24 mouse cellular contexts compared by ENCODE assay signal in the genomic region with DNA sequence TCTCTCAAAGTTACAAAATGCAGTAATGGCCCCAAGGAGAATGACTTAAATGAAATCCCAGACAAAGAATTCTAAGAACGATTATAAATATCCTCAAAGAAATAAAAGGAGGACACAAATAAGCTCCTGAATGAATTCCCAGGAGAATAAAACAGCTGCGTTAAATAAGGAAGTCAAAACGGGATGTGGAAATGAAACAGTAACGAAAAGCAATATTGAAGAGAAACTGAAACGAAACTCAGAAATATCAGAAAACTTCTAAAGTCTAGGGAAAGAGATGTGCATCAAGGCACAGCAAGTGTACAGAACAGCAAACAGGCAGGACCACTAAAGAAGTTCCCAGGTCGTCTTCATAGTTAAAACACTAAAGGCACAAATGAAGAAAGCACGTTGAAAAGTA. TPM values are rescaled to one million over a fixed set of nuclear protein-coding genes. Genes with fewer than 3 reads are reported as not detected.
DNase-seq lines count a peak whose midpoint lies in the region; ATAC-seq lines count a peak whose summit lies in the region.
"Had no signal": no experiment of that assay in that cellular context is flagged by ENCODE, and none has a peak within 500 bp of the region (broad histone marks: within the 10 kb centered on the region; RNA-seq: fewer than 3 reads in every experiment).

No protein-coding gene starts in this region.

- H3K36me3 ChIP-seq in heart, embryonic 10.5 days, result no peaks in the 10 kb centered on the region
- H3K36me3 ChIP-seq in embryonic facial prominence, embryonic 10.5 days (replicated peaks), result no peaks in the 10 kb centered on the region
- H3K36me3 ChIP-seq: forebrain, embryonic 12.5 days; heart, embryonic 13.5 days; hindbrain, embryonic 15.5 days; midbrain, embryonic 12.5 days had no signal

- no peaks in the 10 kb centered on the region for H3K27me3 ChIP-seq in heart, embryonic 10.5 days (ENCODE audit: insufficient read depth, poor library complexity, severe bottlenecking)
- no peaks in the 10 kb centered on the region for H3K27me3 ChIP-seq in embryonic facial prominence, embryonic 10.5 days (replicated peaks; ENCODE audit: low read depth, poor library complexity, severe bottlenecking)
- H3K27me3 ChIP-seq: forebrain, embryonic 12.5 days; heart, embryonic 13.5 days; hindbrain, embryonic 15.5 days; midbrain, embryonic 12.5 days had no signal

- DNase-seq in heart, adult 18-20 months, result peak; percentile 3 to 12
- no peak for DNase-seq in heart, embryonic 10.5 days (ENCODE audit: low spot score)
- DNase-seq in 3T3-L1 (ENCODE audit: low read depth, low spot score) (peak; percentile 1), adipocyte (ENCODE audit: low spot score) (peak; percentile 1)
- DNase-seq in embryonic facial prominence, embryonic 10.5 days (ENCODE audit: low spot score), result no peak
- no peak for DNase-seq in kidney, adult 8-10 months
- DNase-seq: adrenal gland, postnatal 10 days; cerebellum, adult 18-20 months; cerebellum, postnatal 25 days; gastrocnemius, postnatal 14 days; heart, postnatal 4 days; kidney, adult 11 months; kidney, postnatal 10 days; left cerebral cortex, postnatal 4 days; lung, adult 2 months; lung, postnatal 4 days; thymus, postnatal 4 days had no signal

- no peaks in the 10 kb centered on the region for H3K4me1 ChIP-seq in heart, embryonic 10.5 days
- H3K4me1 ChIP-seq in embryonic facial prominence, embryonic 10.5 days, result no peaks in the 10 kb centered on the region
- H3K4me1 ChIP-seq: forebrain, embryonic 12.5 days; heart, embryonic 13.5 days; hindbrain, embryonic 15.5 days; midbrain, embryonic 12.5 days had no signal

- H3K9me3 ChIP-seq in heart, embryonic 10.5 days, result no peaks in the 10 kb centered on the region
- H3K9me3 ChIP-seq in embryonic facial prominence, embryonic 10.5 days, result no peaks in the 10 kb centered on the region
- H3K9me3 ChIP-seq: forebrain, embryonic 12.5 days; heart, embryonic 13.5 days; hindbrain, embryonic 15.5 days; midbrain, embryonic 12.5 days had no signal

- no peak overlapping the region for H3K4me3 ChIP-seq in heart, embryonic 10.5 days
- no peak overlapping the region for H3K4me3 ChIP-seq in embryonic facial prominence, embryonic 10.5 days
- H3K4me3 ChIP-seq: forebrain, embryonic 12.5 days; heart, embryonic 13.5 days; hindbrain, embryonic 15.5 days; layer of hippocampus, adult 2 months; midbrain, embryonic 12.5 days had no signal

- peak; percentile 78 for ATAC-seq in megakaryocyte, adult 5-6 weeks (ENCODE audit: poor library complexity, severe bottlenecking)
- ATAC-seq in inflammation-experienced regulatory T-cells, adult 6 months, result no peak

- no peak overlapping the region for H3K27ac ChIP-seq in heart, embryonic 10.5 days
- H3K27ac ChIP-seq in embryonic facial prominence, embryonic 10.5 days (replicated peaks), result no peak overlapping the region
- H3K27ac ChIP-seq: forebrain, embryonic 12.5 days; heart, embryonic 13.5 days; hindbrain, embryonic 15.5 days; layer of hippocampus, adult 2 months; midbrain, embryonic 12.5 days had no signal

- WGBS in heart, embryonic 10.5 days, result 82% methylated on average over 7 of the region's 7 CpGs
- WGBS in embryonic facial prominence, embryonic 10.5 days, result 86% methylated on average over 7 of the region's 7 CpGs

RNA-seq across cellular contexts. Expression of a gene that starts 17.3 kb away (rescaled TPM):
- 10 to 100 TPM; 19.7 to 26.3 TPM for total RNA-seq in heart, adult 18-20 months (2021)
- polyA plus RNA-seq in heart, embryonic 10.5 days (2016; fragmentation: Nextera tagmentation; extraction: Ambion mirVana), result 0.10 and 0.26 TPM in 2 replicates
- total RNA-seq in megakaryocyte, adult 5-6 weeks (2015), result 9.8 and 11.4 TPM in 2 replicates
- total RNA-seq in megakaryocyte, adult 5-6 weeks (2017), result 12.6 and 14.9 TPM in 2 replicates
- 100 to 1,000 TPM in 2 of 3 experiments, 10 to 100 TPM in 1; 66.9 to 135 (median 110) TPM for polyA plus RNA-seq in inflammation-experienced regulatory T-cells, adult 6 months (2017; shearing (Covaris generic))
- polyA plus RNA-seq in embryonic facial prominence, embryonic 10.5 days (2016; fragmentation: Nextera tagmentation; extraction: Ambion mirVana), result 0.10 and 0.19 TPM in 2 replicates
- polyA plus RNA-seq: forebrain, embryonic 12.5 days; midbrain, embryonic 12.5 days had no signal

RNA-seq across cellular contexts. Expression of a gene that starts 40.0 kb away (rescaled TPM):
- total RNA-seq in heart, adult 18-20 months (2021), result 1 to 10 TPM; 5.1 to 5.3 TPM
- 3.2 and 5.4 TPM in 2 replicates for polyA plus RNA-seq in heart, embryonic 10.5 days (2016; fragmentation: Nextera tagmentation; extraction: Ambion mirVana)
- total RNA-seq in megakaryocyte, adult 5-6 weeks (2015), result 0.31 and 2.1 TPM in 2 replicates
- 0.81 and 1.5 TPM in 2 replicates for total RNA-seq in megakaryocyte, adult 5-6 weeks (2017)
- polyA plus RNA-seq in inflammation-experienced regulatory T-cells, adult 6 months (2017; shearing (Covaris generic)), result under 1 TPM in 1 of 3 experiments, not detected in 2; 0.39 TPM
- 4.7 and 7.6 TPM in 2 replicates for polyA plus RNA-seq in embryonic facial prominence, embryonic 10.5 days (2016; fragmentation: Nextera tagmentation; extraction: Ambion mirVana)

Comparison
In these comparisons a context has a peak if more than half of its experiments do, and no peak if none do; other contexts are left out.
1. DNase-seq: peak in heart, adult 18-20 months (2 of 2), 3T3-L1 (single experiment) and adipocyte (single experiment); none in heart, embryonic 10.5 days (single experiment), embryonic facial prominence, embryonic 10.5 days (single experiment) and kidney, adult 8-10 months (0 of 2).
2. RNA of a gene that starts 17.3 kb away (polyA plus RNA-seq): 66.9 to 135 TPM in inflammation-experienced regulatory T-cells, adult 6 months; 0.10 to 0.26 TPM in heart, embryonic 10.5 days and 0.10 to 0.19 TPM in embryonic facial prominence, embryonic 10.5 days; every median in the first group is over 10 times any median in the second.